Mouse (Mus musculus) kidney, embryonic 15.5 days (tissue): Measurements from ENCODE around the gene Ipo13. TPM values are rescaled to one million over a fixed set of nuclear protein-coding genes. Genes with fewer than 3 reads are reported as not detected.

Experiments used
- ATAC-seq: fragments of 200-750 bp; cut with Nextera tagmentation; replicated peaks from 2 replicates; pipeline ENCODE4 v1.8.0; 2017; ENCODE audit warnings: moderate TSS enrichment; ENCODE audit not compliant: low FRiP score
- H3K27ac ChIP-seq: fragments of 300-500 bp; sonication (generic); 2 replicates; pipeline ENCODE4 v1.5.1; 2015; ENCODE audit warnings: mild to moderate bottlenecking, inconsistent platforms
- H3K27me3 ChIP-seq: fragments of 300-500 bp; sonication (generic); 2 replicates; pipeline ENCODE4 v1.6.1; 2015; ENCODE audit warnings: inconsistent platforms
- H3K36me3 ChIP-seq: fragments of 300-500 bp; sonication (generic); 2 replicates; pipeline ENCODE4 v1.6.1; 2015; ENCODE audit warnings: inconsistent platforms
- H3K4me1 ChIP-seq: fragments of 300-500 bp; sonication (generic); 2 replicates; pipeline ENCODE4 v1.6.1; 2015; ENCODE audit warnings: inconsistent platforms
- H3K4me2 ChIP-seq: fragments of 300-500 bp; sonication (generic); 2 replicates; pipeline ENCODE4 v1.6.1; 2015; ENCODE audit warnings: moderate library complexity, mild to moderate bottlenecking, inconsistent platforms
- H3K4me3 ChIP-seq: fragments of 300-500 bp; sonication (generic); replicated peaks from 2 replicates; pipeline ENCODE4 v1.5.1; 2015; ENCODE audit warnings: mild to moderate bottlenecking, inconsistent platforms
- H3K9ac ChIP-seq: fragments of 300-500 bp; sonication (generic); 2 replicates; pipeline ENCODE4 v1.6.1; 2015; ENCODE audit warnings: mild to moderate bottlenecking, inconsistent platforms
- H3K9me3 ChIP-seq: fragments of 300-500 bp; sonication (generic); replicated peaks from 2 replicates; pipeline ENCODE4 v1.6.1; 2016; ENCODE audit warnings: inconsistent platforms
- WGBS: fragments of 180-500 bp; shearing (Covaris S2); methylation state at CpG from one replicate; pipeline ENCODE4 v1.1.7; 2015; ENCODE audit warnings: mixed read lengths; 5-methylcytosine and 5-hydroxymethylcytosine counted together
- polyA plus RNA-seq: library from polyadenylated mRNA; unstranded; fragments of >200 nt; fragmentation: Nextera tagmentation; extraction: Ambion mirVana; gene quantifications from 2 replicates; pipeline ENCODE4 v1.2.1, GENCODE M21; 2015

The Ipo13 gene
- polyA plus RNA-seq, 1 experiment from 2014 or later, result 47.3 TPM

GRCm38 (mm10) chr4:117852152-117852868 is 62.5 kb downstream of the Ipo13 start:
- 86% methylated on average over 10 of the region's 10 CpGs for WGBS

DNA sequence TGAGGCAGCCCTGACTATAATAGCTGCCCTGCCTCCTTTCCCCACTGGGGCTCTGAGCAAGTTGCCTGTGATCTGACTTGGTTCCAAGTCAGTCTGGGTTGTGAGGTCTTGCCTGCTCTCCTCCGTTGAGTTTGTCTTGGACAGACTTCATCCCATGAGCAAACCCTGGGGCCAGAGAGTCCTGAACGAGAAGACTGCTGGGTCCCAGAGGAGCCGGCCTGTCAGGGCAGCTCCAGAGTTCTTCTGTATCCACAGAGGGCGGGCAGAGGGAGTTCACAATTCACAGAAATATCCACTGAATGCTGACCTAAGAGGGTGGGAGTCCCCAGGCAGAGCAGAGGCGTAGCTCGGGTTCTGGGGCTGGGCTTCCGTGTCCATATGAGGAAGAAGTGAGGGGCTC is 63.9 kb downstream of the Ipo13 start:
- H3K27me3 ChIP-seq, result no peaks in the 10 kb centered on the region
- no peak for ATAC-seq
- H3K27ac ChIP-seq, result no peak overlapping the region
- H3K9me3 ChIP-seq, result no peaks in the 10 kb centered on the region
- H3K4me2 ChIP-seq, result no peak overlapping the region
- no peak overlapping the region for H3K9ac ChIP-seq
- no peak overlapping the region for H3K4me3 ChIP-seq
- WGBS, result 49% methylated on average over 7 of the region's 7 CpGs
- peaks cover 14% of the 10 kb centered on the region for H3K4me1 ChIP-seq
- H3K36me3 ChIP-seq, result no peaks in the 10 kb centered on the region; the same call in 1 of the 2 replicates

More at GRCm38 (mm10) chr4:117852152-117852868, 62.5 kb downstream of the Ipo13 start:
- Histone ChIP-seq H3K9ac (no peak overlapping the region), H3K36me3 (peaks cover 10% of the 10 kb centered on the region), H3K27ac (no peak overlapping the region), H3K9me3 (no peaks in the 10 kb centered on the region), H3K4me3 (no peak overlapping the region), H3K4me1 (peaks cover 14% of the 10 kb centered on the region), H3K4me2 (no peak overlapping the region), H3K27me3 (no peaks in the 10 kb centered on the region)
- ATAC-seq, result no peak

GRCm38 (mm10) chr4:117850176-117850575 is 64.6 kb downstream of the Ipo13 start:
- WGBS, result 80% methylated on average over 7 of the region's 7 CpGs
- no peak overlapping the region for H3K9ac ChIP-seq
- ATAC-seq, result no peak
- H3K9me3 ChIP-seq, result no peaks in the 10 kb centered on the region
- no peaks in the 10 kb centered on the region for H3K27me3 ChIP-seq
- H3K36me3 ChIP-seq, result no peaks in the 10 kb centered on the region; the same call in 1 of the 2 replicates
- H3K4me3 ChIP-seq, result no peak overlapping the region
- no peak overlapping the region for H3K4me2 ChIP-seq
- H3K4me1 ChIP-seq, result peaks cover 9% of the 10 kb centered on the region
- H3K27ac ChIP-seq, result no peak overlapping the region

DNA sequence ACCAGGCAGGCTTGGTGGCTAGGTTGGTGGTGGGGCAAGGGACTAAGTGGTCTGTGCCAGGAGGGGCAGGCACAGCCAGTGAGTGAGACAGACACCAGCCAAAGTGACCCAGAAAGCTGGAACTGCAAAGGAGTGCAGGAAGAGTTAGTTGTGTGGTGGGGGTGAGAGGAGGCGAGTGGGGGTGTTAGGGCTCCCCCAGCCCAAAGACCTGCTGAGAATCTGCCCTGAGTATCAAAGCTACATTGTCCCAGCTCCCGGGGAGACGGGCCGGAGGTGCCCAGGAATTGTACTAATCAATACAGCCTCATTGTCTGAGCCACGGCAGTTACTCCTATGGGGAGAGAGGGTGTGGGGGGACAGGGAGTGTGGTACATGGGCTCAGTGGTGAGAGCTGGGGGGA is 65.3 kb downstream of the Ipo13 start:
- WGBS, result 65% methylated on average over 5 of the region's 5 CpGs
- Histone ChIP-seq H3K9ac (no peak overlapping the region), H3K27me3 (no peaks in the 10 kb centered on the region), H3K4me2 (no peak overlapping the region), H3K36me3 (no peaks in the 10 kb centered on the region; the same call in 1 of the 2 replicates), H3K4me3 (no peak overlapping the region), H3K9me3 (no peaks in the 10 kb centered on the region), H3K27ac (no peak overlapping the region), H3K4me1 (peaks cover 7% of the 10 kb centered on the region)
- no peak for ATAC-seq

GRCm38 (mm10) chr4:117849063-117849462 is 65.7 kb downstream of the Ipo13 start:
- WGBS, result 47% methylated on average over 17 of the region's 17 CpGs
- Histone ChIP-seq H3K9ac (no peak overlapping the region), H3K9me3 (no peaks in the 10 kb centered on the region), H3K36me3 (no peaks in the 10 kb centered on the region; the same call in 1 of the 2 replicates), H3K4me1 (peaks cover 7% of the 10 kb centered on the region), H3K27ac (no peak overlapping the region), H3K4me3 (no peak overlapping the region), H3K4me2 (no peak overlapping the region), H3K27me3 (no peaks in the 10 kb centered on the region)
- no peak for ATAC-seq

GRCm38 (mm10) chr4:117847011-117847410 is 67.8 kb downstream of the Ipo13 start:
- Histone ChIP-seq H3K27ac (no peak overlapping the region), H3K9ac (no peak overlapping the region), H3K36me3 (no peaks in the 10 kb centered on the region; the same call in 1 of the 2 replicates), H3K4me1 (peaks cover 7% of the 10 kb centered on the region), H3K27me3 (no peaks in the 10 kb centered on the region), H3K4me2 (no peak overlapping the region), H3K9me3 (no peaks in the 10 kb centered on the region), H3K4me3 (no peak overlapping the region)
- 47% methylated on average over 2 of the region's 2 CpGs for WGBS
- ATAC-seq, result no peak

DNA sequence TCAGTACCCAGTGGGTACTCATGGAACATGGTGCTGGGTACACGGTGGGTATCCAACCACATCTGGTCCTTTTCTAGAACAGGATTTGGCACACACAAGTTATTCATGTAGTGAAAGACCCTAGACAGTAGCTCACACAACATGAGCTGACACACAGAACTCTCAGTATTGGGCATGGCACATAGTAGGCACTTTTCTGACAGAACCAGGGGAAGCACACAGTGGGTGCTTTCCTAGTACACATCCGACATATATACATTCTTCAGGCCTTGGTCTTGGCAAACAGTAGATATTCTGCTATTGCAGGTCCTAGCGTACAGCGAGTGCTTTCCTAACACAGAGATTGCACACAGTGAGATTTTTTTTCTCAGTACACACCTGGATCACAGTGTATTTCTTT is 68.5 kb downstream of the Ipo13 start:
- WGBS, result 93% methylated on average over 4 of the region's 4 CpGs
- no peak overlapping the region for H3K9ac ChIP-seq

GRCm38 (mm10) chr4:117845316-117845715 is 69.5 kb downstream of the Ipo13 start:
- Histone ChIP-seq H3K27me3 (no peaks in the 10 kb centered on the region), H3K4me3 (no peak overlapping the region), H3K27ac (no peak overlapping the region), H3K4me1 (peaks cover 6% of the 10 kb centered on the region; the same call in 1 of the 2 replicates), H3K36me3 (no peaks in the 10 kb centered on the region; the same call in 1 of the 2 replicates), H3K9me3 (no peaks in the 10 kb centered on the region), H3K9ac (no peak overlapping the region), H3K4me2 (no peak overlapping the region)
- WGBS, result 67% methylated on average over 11 of the region's 11 CpGs
- no peak for ATAC-seq

More for the DNA sequence above, 68.5 kb downstream of the Ipo13 start:
- no peak overlapping the region for H3K4me3 ChIP-seq
- no peak overlapping the region for H3K27ac ChIP-seq
- H3K4me1 ChIP-seq, result peaks cover 7% of the 10 kb centered on the region
- no peak for ATAC-seq
- no peaks in the 10 kb centered on the region; the same call in 1 of the 2 replicates for H3K36me3 ChIP-seq
- H3K4me2 ChIP-seq, result no peak overlapping the region
- H3K27me3 ChIP-seq, result no peaks in the 10 kb centered on the region
- no peaks in the 10 kb centered on the region for H3K9me3 ChIP-seq

Other genes with a start within 250 kb of the Ipo13 start
- 55.4 and 64.1 TPM in 2 replicates for gene Dmap1, start 232.7 kb downstream of the Ipo13 start, polyA plus RNA-seq
- not detected in 2 replicates for gene Gm12845, start 190.6 kb downstream of the Ipo13 start, polyA plus RNA-seq
- gene Klf17, start 149.4 kb downstream of the Ipo13 start, polyA plus RNA-seq, result not detected in 2 replicates
- 9.4 and 15.2 TPM in 2 replicates for gene Slc6a9, start 80.5 kb downstream of the Ipo13 start, polyA plus RNA-seq
- 0.89 and 1.8 TPM in 2 replicates for gene Ccdc24, start 42.4 kb downstream of the Ipo13 start, polyA plus RNA-seq
- gene B4galt2, start 31.5 kb downstream of the Ipo13 start, polyA plus RNA-seq, result 17.7 and 19.8 TPM in 2 replicates
- 212 and 221 TPM in 2 replicates for gene Atp6v0b, start 27.7 kb downstream of the Ipo13 start, polyA plus RNA-seq
- 21.2 and 22.2 TPM in 2 replicates for gene Dph2, start 23.0 kb downstream of the Ipo13 start, polyA plus RNA-seq
- gene Artn, start 14.8 kb upstream of the Ipo13 start, polyA plus RNA-seq, result 2.7 and 5.0 TPM in 2 replicates
- 8.8 and 9.8 TPM in 2 replicates for gene St3gal3, start 219.9 kb upstream of the Ipo13 start, polyA plus RNA-seq